Mouse (Mus musculus): ENCODE measurements at regions not wholly inside any gene's neighbourhood (a gene's known extent, or its start where the extent isn't known, plus 50 kb on each side); places are given as distances from the start of the nearest gene placed in this dataset. TPM values are rescaled to one million over a fixed set of nuclear protein-coding genes. Genes with fewer than 3 reads are reported as not detected.

GRCm38 (mm10) chr12:109397175-109398058 is 55.2 kb upstream of the Dlk1 start:
- no peak overlapping the region for H3K4me2 ChIP-seq
- H3K27ac ChIP-seq: no peak overlapping the region
- H3K27me3 ChIP-seq (replicated peaks): peaks cover 16% of the 10 kb centered on the region
- no peak for ATAC-seq
- H3K4me3 ChIP-seq: no peak overlapping the region
- no peaks in the 10 kb centered on the region for H3K9me3 ChIP-seq (replicated peaks)
- no peak overlapping the region for H3K9ac ChIP-seq
- peaks cover 33% of the 10 kb centered on the region for H3K4me1 ChIP-seq
- H3K36me3 ChIP-seq: no peaks in the 10 kb centered on the region
- 69% methylated on average over 11 of the region's 12 CpGs for WGBS (ENCODE audit: insufficient replicate concordance)

GRCm38 (mm10) chr12:109398473-109398872 is 54.1 kb upstream of the Dlk1 start:
- ATAC-seq: no peak

DNA sequence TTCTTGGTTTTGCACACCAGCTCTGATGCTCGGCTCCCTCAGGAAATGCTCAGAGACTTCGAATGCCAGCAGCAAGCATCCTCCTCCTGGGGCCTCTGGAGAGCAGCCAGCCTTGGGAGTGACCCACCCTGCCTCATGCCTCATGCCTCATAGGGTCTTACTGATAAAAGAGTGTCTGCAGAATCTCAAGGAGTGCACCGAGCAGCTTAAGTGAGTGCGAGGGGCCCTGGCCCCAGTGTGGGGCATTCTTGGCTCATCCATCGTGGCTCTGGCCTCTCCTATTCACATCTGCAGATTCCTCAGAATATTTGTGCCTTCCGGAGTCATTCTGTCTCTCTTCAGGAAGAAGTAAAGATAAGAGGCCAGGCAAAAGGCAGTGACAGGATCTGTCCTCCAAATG is 53.7 kb upstream of the Dlk1 start:
- Histone ChIP-seq H3K4me1 (peaks cover 40% of the 10 kb centered on the region), H3K27ac (peak overlapping the region; percentile 17; the same call in 1 of the 2 replicates), H3K36me3 (no peaks in the 10 kb centered on the region), H3K27me3 (replicated peaks) (peaks cover 3% of the 10 kb centered on the region; the same call in 1 of the 2 replicates), H3K9ac (no peak overlapping the region), H3K4me3 (no peak overlapping the region), H3K4me2 (peak overlapping the region; percentile 24), H3K9me3 (replicated peaks) (no peaks in the 10 kb centered on the region)
- ATAC-seq: peak; percentile 40; the same call in 1 of the 2 replicates
- WGBS (ENCODE audit: insufficient replicate concordance): 17% methylated on average over 6 of the region's 6 CpGs

More at GRCm38 (mm10) chr12:109398473-109398872, 54.1 kb upstream of the Dlk1 start:
- no peak overlapping the region for H3K27ac ChIP-seq
- 50% methylated on average over 7 of the region's 7 CpGs for WGBS (ENCODE audit: insufficient replicate concordance)
- peaks cover 7% of the 10 kb centered on the region; the same call in 1 of the 2 replicates for H3K27me3 ChIP-seq (replicated peaks)
- H3K4me3 ChIP-seq: no peak overlapping the region
- no peak overlapping the region for H3K9ac ChIP-seq
- no peaks in the 10 kb centered on the region for H3K36me3 ChIP-seq
- H3K4me2 ChIP-seq: no peak overlapping the region
- H3K4me1 ChIP-seq: peaks cover 40% of the 10 kb centered on the region
- no peaks in the 10 kb centered on the region for H3K9me3 ChIP-seq (replicated peaks)

DNA sequence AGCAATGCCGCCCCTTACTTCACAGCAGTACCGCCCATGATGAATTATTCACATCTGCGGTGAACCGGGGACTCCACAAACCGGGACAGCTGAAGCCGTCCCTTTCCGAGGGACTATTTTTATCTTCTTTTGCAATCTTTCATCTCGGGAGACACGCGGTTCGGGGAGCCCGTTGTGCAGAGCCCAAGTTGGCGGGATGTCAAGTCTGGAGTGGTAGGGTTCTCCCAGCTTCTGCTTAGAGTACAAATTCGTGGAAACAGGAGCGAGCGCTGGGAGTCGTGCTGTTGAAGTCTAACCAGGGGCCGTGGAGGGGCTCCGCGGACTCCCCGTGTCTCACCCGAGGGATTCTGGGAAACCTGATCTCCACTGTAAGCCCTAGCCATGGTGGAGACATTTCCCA is 53.0 kb upstream of the Dlk1 start:
- peak overlapping the region; percentile 24 for H3K4me2 ChIP-seq
- H3K4me1 ChIP-seq: peaks cover 40% of the 10 kb centered on the region
- H3K9me3 ChIP-seq (replicated peaks): no peaks in the 10 kb centered on the region
- no peak for ATAC-seq
- WGBS (ENCODE audit: insufficient replicate concordance): 23% methylated on average over 22 of the region's 22 CpGs
- peak overlapping the region; percentile 17; the same call in 1 of the 2 replicates for H3K27ac ChIP-seq
- no peak overlapping the region for H3K9ac ChIP-seq
- H3K4me3 ChIP-seq: no peak overlapping the region
- H3K36me3 ChIP-seq: no peaks in the 10 kb centered on the region
- H3K27me3 ChIP-seq (replicated peaks): peaks cover 3% of the 10 kb centered on the region; the same call in 1 of the 2 replicates

DNA sequence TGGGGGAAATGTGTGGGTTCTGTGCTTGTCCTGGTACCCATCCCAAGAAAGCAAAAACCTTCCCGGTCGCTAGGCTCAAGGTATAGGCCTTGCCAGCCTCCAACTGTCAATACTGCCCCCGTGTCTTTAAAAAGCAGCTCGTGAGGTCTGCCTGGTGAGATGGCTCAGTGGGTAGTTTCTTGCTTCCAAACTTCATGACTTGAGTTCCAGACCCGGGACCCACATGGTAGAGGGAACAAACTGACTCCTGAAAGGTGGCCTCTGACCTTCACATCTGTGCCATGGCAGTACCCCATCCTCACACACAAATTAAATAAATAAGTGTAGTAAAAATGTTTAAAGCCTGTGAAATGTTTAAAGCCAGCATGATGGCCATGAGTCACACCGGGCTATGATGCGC is 52.6 kb upstream of the Dlk1 start:
- Histone ChIP-seq H3K27ac (peak overlapping the region; percentile 17; the same call in 1 of the 2 replicates), H3K4me1 (peaks cover 40% of the 10 kb centered on the region), H3K4me2 (peak overlapping the region; percentile 24; the same call in 1 of the 2 replicates)

GRCm38 (mm10) chr12:109400936-109401586 is 51.6 kb upstream of the Dlk1 start:
- H3K9ac ChIP-seq: no peak overlapping the region
- no peak overlapping the region for H3K4me3 ChIP-seq
- no peak overlapping the region for H3K4me2 ChIP-seq
- WGBS (ENCODE audit: insufficient replicate concordance): 38% methylated on average over 15 of the region's 15 CpGs
- no peak overlapping the region; the same call in 1 of the 2 replicates for H3K27ac ChIP-seq
- H3K4me1 ChIP-seq: peaks cover 40% of the 10 kb centered on the region
- H3K36me3 ChIP-seq: no peaks in the 10 kb centered on the region
- no peaks in the 10 kb centered on the region for H3K27me3 ChIP-seq (replicated peaks)
- H3K9me3 ChIP-seq (replicated peaks): no peaks in the 10 kb centered on the region
- ATAC-seq: no peak

More for the DNA sequence above, 52.6 kb upstream of the Dlk1 start:
- H3K9ac ChIP-seq: no peak overlapping the region
- H3K9me3 ChIP-seq (replicated peaks): no peaks in the 10 kb centered on the region
- no peak overlapping the region for H3K4me3 ChIP-seq
- peaks cover under 1% of the 10 kb centered on the region; the same call in 1 of the 2 replicates for H3K27me3 ChIP-seq (replicated peaks)
- no peaks in the 10 kb centered on the region for H3K36me3 ChIP-seq
- WGBS (ENCODE audit: insufficient replicate concordance): 74% methylated on average over 7 of the region's 7 CpGs
- ATAC-seq: no peak

DNA sequence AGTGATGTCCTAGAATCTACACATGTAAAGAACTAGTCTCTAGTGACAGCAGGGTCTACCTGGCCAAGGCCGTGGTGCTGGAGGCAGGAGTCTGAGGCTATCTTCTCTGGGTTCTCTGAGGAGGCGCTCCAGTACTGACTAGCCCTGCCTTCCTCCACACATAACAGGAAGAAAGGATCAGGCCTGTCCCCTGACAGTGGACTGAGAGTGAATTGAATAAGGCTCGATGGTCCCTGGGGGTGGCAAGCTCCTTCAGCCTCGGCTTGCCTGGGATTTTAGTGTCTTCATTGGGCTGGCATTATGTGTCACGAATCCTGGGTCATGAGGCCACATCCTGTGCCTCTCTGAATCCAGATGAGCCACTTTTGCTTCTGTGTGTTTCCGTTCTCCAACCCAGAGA is 50.9 kb upstream of the Dlk1 start:
- Histone ChIP-seq H3K27me3 (replicated peaks) (no peaks in the 10 kb centered on the region), H3K4me1 (peaks cover 40% of the 10 kb centered on the region), H3K4me3 (no peak overlapping the region), H3K36me3 (no peaks in the 10 kb centered on the region), H3K9me3 (replicated peaks) (no peaks in the 10 kb centered on the region), H3K9ac (no peak overlapping the region), H3K4me2 (0 out of 2 replicates have a peak overlapping the region, but pooled peaks have one; percentile 5), H3K27ac (peak overlapping the region; percentile 55)
- no peak for ATAC-seq
- WGBS (ENCODE audit: insufficient replicate concordance): 74% methylated on average over 6 of the region's 6 CpGs

GRCm38 (mm10) chr12:109402226-109402625 is 50.4 kb upstream of the Dlk1 start:
- peak; percentile 72 for ATAC-seq
- H3K4me1 ChIP-seq: peaks cover 40% of the 10 kb centered on the region

More at GRCm38 (mm10) chr12:109402226-109402625, 50.4 kb upstream of the Dlk1 start:
- 0 out of 2 replicates have a peak overlapping the region, but pooled peaks have one; percentile 5 for H3K4me2 ChIP-seq
- H3K36me3 ChIP-seq: no peaks in the 10 kb centered on the region
- peak overlapping the region; percentile 55 for H3K27ac ChIP-seq
- H3K4me3 ChIP-seq: no peak overlapping the region
- no peaks in the 10 kb centered on the region for H3K9me3 ChIP-seq (replicated peaks)
- H3K27me3 ChIP-seq (replicated peaks): 0 out of 2 replicates have a peak, but pooled peaks cover under 1% of the 10 kb centered on the region
- no peak overlapping the region for H3K9ac ChIP-seq
- WGBS (ENCODE audit: insufficient replicate concordance): 25% methylated on average over 9 of the region's 9 CpGs

Small RNA genes in the stretch of these regions (microRNA-seq; reads per million reads assigned to microRNA genes)
- gene Gm22234: not detected
- gene Gm25297: not detected
